Mouse (Mus musculus) MEL (cell line): ENCODE data around the gene Tufm. TPM values are rescaled to one million over a fixed set of nuclear protein-coding genes. Genes with fewer than 3 reads are reported as not detected.

Source experiments
- DNase-seq: peaks from one replicate; pipeline ENCODE4 v3.0.0; 2011; ENCODE audit warnings: low read depth, low spot score
- H3K27ac ChIP-seq: 2 replicates; pipeline ENCODE4 v1.5.1; 2012; ENCODE audit warnings: low read depth, mild to moderate bottlenecking, control low read depth, low read length, moderate library complexity; ENCODE audit not compliant: control insufficient read depth
- H3K27me3 ChIP-seq, 2 experiments: fragments of 150-350 bp in 1 of 2; sonication (generic) in 1 of 2; 2 replicates each; pipeline ENCODE4 v1.6.1; 2012; ENCODE audit warnings: low read length in 2 of 2, mild to moderate bottlenecking in 2 of 2, improper control_type of control experiment in 1 of 2, moderate library complexity in 1 of 2; ENCODE audit not compliant: insufficient read depth in 2 of 2, control insufficient read depth in 1 of 2
- H3K36me3 ChIP-seq, 2 experiments: 2 replicates each; pipeline ENCODE4 v1.6.1; 2012 to 2014; ENCODE audit warnings: low read length in 2 of 2, improper control_type of control experiment in 1 of 2, inconsistent platforms in 1 of 2, mild to moderate bottlenecking in 1 of 2; ENCODE audit not compliant: insufficient read depth in 2 of 2, control insufficient read depth in 1 of 2
- H3K4me1 ChIP-seq, 2 experiments: fragments of 150-350 bp in 1 of 2; sonication (generic) in 1 of 2; 2 replicates each; pipeline ENCODE4 v1.6.1; 2012; ENCODE audit warnings: low read length in 2 of 2, improper control_type of control experiment in 1 of 2, mild to moderate bottlenecking in 1 of 2; ENCODE audit not compliant: insufficient read depth in 2 of 2, control insufficient read depth in 1 of 2
- H3K4me3 ChIP-seq, 2 experiments: fragments of 150-350 bp in 1 of 2; sonication (generic) in 1 of 2; 2 replicates each; pipeline ENCODE4 v1.5.1; 2012; ENCODE audit warnings: low read depth in 2 of 2, low read length in 2 of 2, mild to moderate bottlenecking in 2 of 2, moderate library complexity in 2 of 2, control low read depth in 1 of 2, improper control_type of control experiment in 1 of 2; ENCODE audit not compliant: control insufficient read depth in 1 of 2, insufficient read depth in 1 of 2
- H3K79me2 ChIP-seq: 2 replicates; pipeline ENCODE4 v1.6.1; 2012; ENCODE audit warnings: mild to moderate bottlenecking, low read length, moderate library complexity; ENCODE audit not compliant: control insufficient read depth, poor library complexity, insufficient read depth
- H3K9ac ChIP-seq: 2 replicates; pipeline ENCODE4 v1.6.1; 2012; ENCODE audit warnings: low read depth, mild to moderate bottlenecking, control low read depth, low read length, moderate library complexity; ENCODE audit not compliant: control insufficient read depth, poor library complexity, severe bottlenecking
- H3K9me3 ChIP-seq: fragments of 150-350 bp; sonication (generic); replicated peaks from 2 replicates; pipeline ENCODE4 v1.6.1; 2012; ENCODE audit warnings: mild to moderate bottlenecking, low read length, improper control_type of control experiment, moderate library complexity; ENCODE audit not compliant: insufficient read depth
- CHD1 ChIP-seq: IDR thresholded peaks from 2 replicates; pipeline ENCODE4 v1.6.1; 2012; ENCODE audit warnings: low read depth, mild to moderate bottlenecking, inconsistent platforms, low read length, improper control_type of control experiment
- CTCF ChIP-seq, 3 experiments: IDR thresholded peaks in 2 of 3; conservative IDR thresholded peaks in 1 of 3; 2 replicates each; pipeline ENCODE4 v1.5.1; 2011 to 2012; ENCODE audit warnings: low read length in 3 of 3, low read depth in 2 of 3, mild to moderate bottlenecking in 2 of 3, improper control_type of control experiment in 1 of 3, inconsistent platforms in 1 of 3, mixed read lengths in 1 of 3, moderate library complexity in 1 of 3; ENCODE audit not compliant: control insufficient read depth in 1 of 3, insufficient read depth in 1 of 3, poor library complexity in 1 of 3, severe bottlenecking in 1 of 3
- ELF1 ChIP-seq: IDR thresholded peaks from 2 replicates; pipeline ENCODE4 v1.6.1; 2014; ENCODE audit warnings: low read depth, mild to moderate bottlenecking, inconsistent platforms, low read length, improper control_type of control experiment, moderate library complexity
- EP300 ChIP-seq, 2 experiments: IDR thresholded peaks; 2 replicates each; pipeline ENCODE4 v1.6.1; 2011; ENCODE audit warnings: improper control_type of control experiment in 2 of 2, low read length in 2 of 2, low read depth in 1 of 2, mild to moderate bottlenecking in 1 of 2
- GABPA ChIP-seq: IDR thresholded peaks from 2 replicates; pipeline ENCODE4 v1.6.1; 2012; ENCODE audit warnings: low read depth, mild to moderate bottlenecking, inconsistent platforms, low read length, improper control_type of control experiment, moderate library complexity
- GATA1 ChIP-seq: IDR thresholded peaks from 2 replicates; pipeline ENCODE4 v1.6.1; 2011; ENCODE audit warnings: low read depth, low read length, improper control_type of control experiment
- HCFC1 ChIP-seq: IDR thresholded peaks from 2 replicates; pipeline ENCODE4 v1.6.1; 2012; ENCODE audit warnings: low read depth, mild to moderate bottlenecking, inconsistent platforms, low read length, improper control_type of control experiment, moderate library complexity
- KAT2A ChIP-seq: conservative IDR thresholded peaks from 2 replicates; pipeline ENCODE4 v1.6.1; 2012; ENCODE audit warnings: low read depth, low read length, improper control_type of control experiment, inconsistent platforms
- MAX ChIP-seq: IDR thresholded peaks from 2 replicates; pipeline ENCODE4 v1.6.1; 2011; ENCODE audit warnings: low read length, improper control_type of control experiment
- MAZ ChIP-seq: IDR thresholded peaks from 2 replicates; pipeline ENCODE4 v1.6.1; 2012; ENCODE audit warnings: low read depth, mild to moderate bottlenecking, inconsistent platforms, low read length, improper control_type of control experiment
- MEF2A ChIP-seq: IDR thresholded peaks from 2 replicates; pipeline ENCODE4 v1.6.1; 2014; ENCODE audit warnings: low read depth, mild to moderate bottlenecking, inconsistent platforms, low read length, improper control_type of control experiment; ENCODE audit not compliant: poor library complexity, insufficient replicate concordance, severe bottlenecking; ENCODE audit errors: extremely low read depth
- MXI1 ChIP-seq: IDR thresholded peaks from 2 replicates; pipeline ENCODE4 v1.6.1; 2011; ENCODE audit warnings: mild to moderate bottlenecking, low read depth, low read length, improper control_type of control experiment
- MYB ChIP-seq: IDR thresholded peaks from 2 replicates; pipeline ENCODE4 v1.6.1; 2011; ENCODE audit warnings: mild to moderate bottlenecking, low read depth, low read length, improper control_type of control experiment
- MYC ChIP-seq: IDR thresholded peaks from 2 replicates; pipeline ENCODE4 v1.6.1; 2011; ENCODE audit warnings: low read depth, mild to moderate bottlenecking, low read length, improper control_type of control experiment, moderate library complexity
- NELFE ChIP-seq: IDR thresholded peaks from 2 replicates; pipeline ENCODE4 v1.6.1; 2011; ENCODE audit warnings: low read depth, low read length, improper control_type of control experiment
- NRF1 ChIP-seq: IDR thresholded peaks from 2 replicates; pipeline ENCODE4 v1.6.1; 2014; ENCODE audit warnings: low read depth, mild to moderate bottlenecking, inconsistent platforms, low read length, improper control_type of control experiment, moderate library complexity; ENCODE audit not compliant: poor library complexity, insufficient read depth, severe bottlenecking
- POLR2A ChIP-seq, 2 experiments: IDR thresholded peaks; 2 replicates each; pipeline ENCODE4 v1.6.1; 2011 to 2012; ENCODE audit warnings: low read length in 2 of 2, mild to moderate bottlenecking in 2 of 2, control low read depth in 1 of 2, improper control_type of control experiment in 1 of 2, low read depth in 1 of 2, moderate library complexity in 1 of 2; ENCODE audit not compliant: control insufficient read depth in 1 of 2, insufficient read depth in 1 of 2, poor library complexity in 1 of 2
- POLR2AphosphoS2 ChIP-seq: IDR thresholded peaks from 2 replicates; pipeline ENCODE4 v1.6.1; 2011; ENCODE audit warnings: low read length, improper control_type of control experiment
- POLR2AphosphoS5 ChIP-seq: IDR thresholded peaks from 2 replicates; pipeline ENCODE4 v1.6.1; 2012; ENCODE audit warnings: low read depth, borderline replicate concordance, mild to moderate bottlenecking, inconsistent platforms, low read length, moderate library complexity, mixed read lengths
- RAD21 ChIP-seq: IDR thresholded peaks from 2 replicates; pipeline ENCODE4 v1.6.1; 2011; ENCODE audit warnings: mild to moderate bottlenecking, low read depth, low read length, improper control_type of control experiment
- SIN3A ChIP-seq: IDR thresholded peaks from 2 replicates; pipeline ENCODE4 v1.6.1; 2012; ENCODE audit warnings: low read length, improper control_type of control experiment, inconsistent platforms
- TBP ChIP-seq: IDR thresholded peaks from 2 replicates; pipeline ENCODE4 v1.8.0; 2011; ENCODE audit warnings: low read depth, low read length, improper control_type of control experiment
- TCF12 ChIP-seq: IDR thresholded peaks from 2 replicates; pipeline ENCODE4 v1.6.1; 2014; ENCODE audit warnings: low read depth, mild to moderate bottlenecking, inconsistent platforms, low read length, improper control_type of control experiment, moderate library complexity
- USF1 ChIP-seq: IDR thresholded peaks from 2 replicates; pipeline ENCODE4 v1.6.1; 2014; ENCODE audit warnings: low read depth, mild to moderate bottlenecking, inconsistent platforms, low read length, improper control_type of control experiment, moderate library complexity
- USF2 ChIP-seq, 2 experiments: IDR thresholded peaks; 2 replicates each; pipeline ENCODE4 v1.6.1; 2011 to 2012; ENCODE audit warnings: improper control_type of control experiment in 2 of 2, low read length in 2 of 2, borderline replicate concordance in 1 of 2, inconsistent platforms in 1 of 2, low read depth in 1 of 2, mild to moderate bottlenecking in 1 of 2; ENCODE audit not compliant: insufficient read depth in 1 of 2
- ZKSCAN1 ChIP-seq: IDR thresholded peaks from 2 replicates; pipeline ENCODE4 v1.6.1; 2012; ENCODE audit warnings: low read depth, mild to moderate bottlenecking, inconsistent platforms, low read length, improper control_type of control experiment, moderate library complexity
- ZMIZ1 ChIP-seq: IDR thresholded peaks from 2 replicates; pipeline ENCODE4 v1.6.1; 2012; ENCODE audit warnings: low read depth, mild to moderate bottlenecking, inconsistent platforms, low read length, improper control_type of control experiment, moderate library complexity
- ZNF384 ChIP-seq: IDR thresholded peaks from 2 replicates; pipeline ENCODE4 v1.6.1; 2012; ENCODE audit warnings: low read depth, mild to moderate bottlenecking, inconsistent platforms, low read length, improper control_type of control experiment
- polyA plus RNA-seq, 2 experiments: library from polyadenylated mRNA; stranded (reverse) in 1 of 2; unstranded in 1 of 2; fragments of >175 nt in 1 of 2; fragments of >200 nt in 1 of 2; gene quantifications; 2 replicates each; pipeline versions ENCODE4 v1.2.1 to v1.2.4; 2012; ENCODE audit warnings: low replicate concordance in 2 of 2, low read depth in 1 of 2; ENCODE audit not compliant: insufficient read length in 2 of 2, insufficient read depth in 1 of 2, missing spikeins in 1 of 2
- total RNA-seq: library from RNA; depleted of rRNA; stranded (reverse); fragments of 300-350 nt; gene quantifications from 2 replicates; pipeline ENCODE4 v1.2.3, GENCODE M21; 2012

Gene Tufm
- total and polyA plus RNA-seq, 3 experiments: 224 to 397 TPM; not detected in 1

DNA sequence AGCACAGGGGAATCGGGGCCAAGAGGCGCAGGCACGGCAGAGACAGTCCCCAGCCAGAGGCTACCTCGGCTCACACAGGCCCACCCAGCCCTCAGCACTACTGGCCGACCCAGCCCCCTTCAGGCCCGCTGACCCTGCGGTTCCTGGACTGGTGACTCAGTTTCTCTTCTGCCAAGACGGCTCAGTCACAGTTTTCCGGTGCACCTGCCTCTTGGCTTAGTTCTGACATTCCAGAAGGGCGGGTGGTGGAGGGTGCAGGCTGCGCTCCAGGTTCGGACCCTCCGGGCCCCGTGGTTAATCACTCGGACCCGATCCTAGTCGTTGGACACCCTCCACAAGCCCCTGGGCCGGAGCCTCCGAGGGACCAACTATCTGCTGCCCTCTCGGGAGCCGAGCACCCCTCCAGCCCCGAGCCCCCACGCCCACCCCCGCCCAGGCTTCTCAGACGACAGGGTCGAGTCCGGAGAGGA lies 12.6 kb upstream of the Tufm start:
- H3K4me1 ChIP-seq: peaks cover 19 to 36% of the 10 kb centered on the region in 2 experiments
- H3K27me3 ChIP-seq: no peaks in the 10 kb centered on the region
- no peaks in the 10 kb centered on the region for H3K9me3 ChIP-seq
- H3K36me3 ChIP-seq: peaks cover 0 to 27% of the 10 kb centered on the region in 2 experiments; a peak in 3 of 4 replicates
- TF ChIP-seq RAD21 (no peak), TBP (no peak), NELFE (no peak), USF2 (IDR thresholded peaks at IDR 0.05; ENCODE audit: borderline replicate concordance in 1 of 2, insufficient read depth in 1 of 2, low read depth in 1 of 2, low read length in 2 of 2) (no peak), HCFC1 (no peak), ZNF384 (no peak), POLR2AphosphoS5 (no peak), MAX (no peak; the same call in 1 of the 2 replicates)
- peak overlapping the region; percentile 93 for H3K9ac ChIP-seq
- peaks cover 19% of the 10 kb centered on the region for H3K79me2 ChIP-seq
- peak overlapping the region; percentile 98 for H3K27ac ChIP-seq
- H3K4me3 ChIP-seq: peak overlapping the region; percentile 89 to 90
- DNase-seq: no peak

DNA sequence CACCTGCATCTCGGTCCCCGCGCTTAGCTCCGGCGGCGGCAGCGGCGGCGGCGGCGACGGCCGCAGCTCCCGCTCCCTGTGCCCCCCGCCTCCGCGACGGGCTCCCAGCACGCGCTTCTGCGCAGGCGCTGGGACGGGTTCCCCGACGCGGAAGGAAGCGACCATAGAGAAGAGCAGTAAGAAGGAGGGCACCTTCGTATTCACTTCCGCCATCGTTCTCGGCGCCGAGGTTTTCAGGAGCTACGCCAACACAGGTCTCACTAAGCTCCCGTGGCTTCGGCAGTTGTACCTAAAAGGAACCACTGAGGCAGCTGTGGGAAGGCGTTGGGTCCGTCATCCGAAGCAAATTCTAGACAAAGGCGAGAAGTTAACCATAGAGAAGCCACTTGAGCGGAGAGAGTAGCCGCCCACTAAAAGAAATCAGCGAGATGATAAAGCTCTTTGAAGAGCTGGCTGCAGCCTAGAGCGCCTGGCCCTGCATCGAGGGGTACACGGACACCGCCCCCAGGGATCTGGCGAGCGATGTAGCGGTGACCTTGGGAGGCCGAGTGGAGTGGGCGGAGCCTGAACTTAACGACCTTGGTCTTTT lies 12.1 kb upstream of the Tufm start, which contains the start of gene Sh2b1:
Gene Sh2b1, minus strand, starts transcription at position 432 of the 589 bp plus-strand sequence.
- Histone ChIP-seq H3K79me2 (peaks cover 19% of the 10 kb centered on the region), H3K27ac (peak within 1 kb of the TSS; percentile 98), H3K4me3 (peak within 1 kb of the TSS; percentile 89 to 90), H3K9me3 (no peaks in the 10 kb centered on the region)
- peak; percentile 97 for DNase-seq
- peak; percentile 46; the same call in 1 of the 2 replicates for TF ChIP-seq POLR2AphosphoS2
- peak; percentile 88 for TF ChIP-seq NELFE
- TF ChIP-seq GABPA: 0 out of 2 replicates have a peak, but pooled peaks have one; percentile 46
- TF ChIP-seq CHD1: no peak
- 0 out of 2 replicates have a peak, but pooled peaks have one; percentile 33 for TF ChIP-seq MEF2A
- TF ChIP-seq MAX: peak; percentile 15; the same call in 1 of the 2 replicates
- peak; percentile 87 for TF ChIP-seq NRF1
- peak; percentile 61; the same call in 1 of the 2 replicates for TF ChIP-seq MAZ
- TF ChIP-seq ZMIZ1: peak; percentile 54; the same call in 1 of the 2 replicates
- no peak for TF ChIP-seq GATA1
- peak; percentile 67 for TF ChIP-seq TBP
- TF ChIP-seq HCFC1: peak; percentile 89
- peak; percentile 87 for TF ChIP-seq ELF1
- peak; percentile 59; the same call in 1 of the 2 replicates for TF ChIP-seq KAT2A
- no peak for TF ChIP-seq MYB
- TF ChIP-seq ZKSCAN1: no peak
- peak; percentile 32; the same call in 1 of the 2 replicates for TF ChIP-seq MYC
- TF ChIP-seq USF1: peak; percentile 29; the same call in 1 of the 2 replicates
- no peak; the same call in 1 of the 2 replicates for TF ChIP-seq TCF12
- TF ChIP-seq EP300 (IDR thresholded peaks at IDR 0.05; ENCODE audit: low read depth in 1 of 2, low read length in 2 of 2): peak in 1 of 2 experiments; percentile 31; a peak in 1 of 4 replicates
- peak; percentile 7 to 66 (median 58); a peak in 4 of 6 replicates for TF ChIP-seq CTCF (IDR thresholded peaks at IDR 0.05 in 2 of 3, conservative IDR thresholded peaks at IDR 0.05 in 1 of 3; ENCODE audit: control insufficient read depth in 1 of 3, insufficient read depth in 1 of 3, low read depth in 2 of 3, low read length in 3 of 3, poor library complexity in 1 of 3, severe bottlenecking in 1 of 3)
- no peak for TF ChIP-seq ZNF384
- peak; percentile 79 to 94; a peak in 3 of 4 replicates for TF ChIP-seq POLR2A (IDR thresholded peaks at IDR 0.05; ENCODE audit: control insufficient read depth in 1 of 2, insufficient read depth in 1 of 2, low read depth in 1 of 2, low read length in 2 of 2, poor library complexity in 1 of 2)
- peak; percentile 67 for TF ChIP-seq MXI1
- TF ChIP-seq SIN3A: peak; percentile 84
- TF ChIP-seq, all 39 proteins: peak for 19
- H3K36me3 ChIP-seq: peaks cover 0 to 22% of the 10 kb centered on the region in 2 experiments; a peak in 2 of 4 replicates
- H3K27me3 ChIP-seq: no peaks in the 10 kb centered on the region
- H3K4me1 ChIP-seq: peaks cover 15 to 30% of the 10 kb centered on the region in 2 experiments
- H3K9ac ChIP-seq: peak within 1 kb of the TSS; percentile 93
